Mouse (Mus musculus): Measurements from ENCODE around the gene Dusp8.

GRCm38 (mm10) chr7:142045344-142045743 lies 50.3 kb downstream of the Dusp8 start:
- TF ChIP-seq TAL1 (IDR thresholded peaks at IDR 0.05; ENCODE audit: low read length) (no peak), GATA1 (IDR thresholded peaks at IDR 0.05; ENCODE audit: low read length) (no peak)
